Mouse (Mus musculus): Measurements from ENCODE around the gene Tmem145. TPM values are rescaled to one million over a fixed set of nuclear protein-coding genes. Genes with fewer than 3 reads are reported as not detected.

Gene Tmem145
- total and polyA plus RNA-seq, 2 experiments from 2014 or later: not detected

DNA sequence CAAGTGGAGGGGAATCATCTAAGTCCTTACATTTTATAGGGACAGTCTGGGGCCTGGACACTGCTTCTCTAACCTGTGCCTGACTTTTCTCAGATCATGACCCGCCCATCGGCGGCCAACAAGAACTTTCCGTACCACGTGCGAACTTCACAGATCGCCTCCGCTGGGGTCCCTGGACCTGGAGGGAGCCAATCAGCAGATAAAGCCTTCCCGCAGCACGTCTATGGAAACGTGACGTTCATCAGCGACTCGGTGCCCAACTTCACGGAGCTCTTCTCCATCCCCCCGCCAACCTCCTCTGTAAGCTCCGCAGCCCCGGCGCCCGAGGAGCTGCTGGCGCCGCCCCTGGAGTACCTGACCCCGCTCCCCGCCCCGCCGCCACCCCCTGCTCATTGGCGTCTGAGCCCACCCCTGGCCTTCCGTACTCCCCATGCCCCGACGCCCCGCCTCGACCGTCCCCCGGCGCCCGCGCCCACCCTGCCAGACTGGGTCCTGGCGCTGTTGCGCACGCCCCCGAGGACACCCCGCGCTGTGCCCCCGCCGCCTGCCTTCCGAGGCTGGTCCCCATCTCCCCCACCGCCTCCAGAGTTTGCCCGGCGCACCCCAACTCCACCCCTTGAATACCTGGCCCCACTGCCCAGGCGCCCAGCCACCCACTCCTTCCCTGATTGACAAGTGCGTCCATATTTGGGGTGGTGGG, 8.8 kb downstream of the Tmem145 start:
- no peak for ATAC-seq (ENCODE audit: insufficient read depth, low read depth)
- Histone ChIP-seq H3K9me3 (replicated peaks; ENCODE audit: control insufficient read depth, low read length) (no peaks in the 10 kb centered on the region), H3K27ac (ENCODE audit: low read depth) (no peak overlapping the region)

DNA sequence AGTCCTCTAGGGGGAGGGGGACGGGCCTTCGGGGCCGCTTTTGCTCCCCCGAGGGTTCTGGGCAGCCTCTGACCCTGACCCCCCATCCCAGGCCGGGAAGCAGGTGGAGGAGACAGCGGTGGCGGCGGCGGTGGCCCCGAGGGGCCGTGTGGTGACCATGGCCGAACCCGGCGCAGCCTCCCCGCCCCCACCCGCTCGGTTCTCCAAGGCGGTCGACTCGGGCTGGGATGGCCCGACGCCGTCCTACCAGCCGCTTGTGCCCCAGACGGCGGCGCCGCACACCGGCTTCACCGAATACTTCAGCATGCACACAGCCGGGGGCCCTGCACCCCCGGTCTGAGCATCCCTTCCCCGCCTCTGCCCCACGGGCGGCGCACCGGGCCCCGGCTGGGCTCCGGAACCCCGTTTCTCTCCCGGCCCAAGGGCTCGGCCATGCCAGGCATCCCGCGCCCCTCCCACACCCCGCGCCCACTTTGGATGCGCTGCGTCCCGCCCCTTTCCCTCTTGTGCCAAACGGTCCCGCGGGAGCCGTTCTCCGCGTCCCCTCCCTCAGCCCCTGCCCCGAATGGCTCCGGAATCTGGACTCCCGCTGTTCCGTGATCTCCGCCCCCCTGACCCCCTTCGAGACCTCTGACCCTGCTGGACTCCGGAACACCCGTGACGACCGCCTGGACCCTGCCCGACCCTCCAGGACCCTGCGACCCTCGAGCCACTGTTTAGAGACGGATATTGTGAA, 9.6 kb downstream of the Tmem145 start:
- peaks cover 52% of the 10 kb centered on the region for H3K27me3 ChIP-seq (ENCODE audit: control insufficient read depth, insufficient read depth, low read length)
- no peaks in the 10 kb centered on the region for H3K9me3 ChIP-seq (replicated peaks; ENCODE audit: control insufficient read depth, low read length)
- WGBS: 1% methylated on average over 66 of the region's 69 CpGs
- ATAC-seq (ENCODE audit: insufficient read depth, low read depth): no peak
- H3K27ac ChIP-seq (ENCODE audit: low read depth): no peak overlapping the region
- peak overlapping the region; percentile 59 for H3K4me3 ChIP-seq (ENCODE audit: low read depth, low read length)
- H3K9ac ChIP-seq (replicated peaks; ENCODE audit: low read depth, low read length): no peak overlapping the region
- peak overlapping the region; percentile 81 for H3K4me2 ChIP-seq (ENCODE audit: low read depth, low read length)
- no peak for TF ChIP-seq EP300 (IDR thresholded peaks at IDR 0.05; ENCODE audit: low read depth)
- TF ChIP-seq CTCF (IDR thresholded peaks at IDR 0.05; ENCODE audit: low read depth): no peak
- peaks cover 7% of the 10 kb centered on the region; the same call in 1 of the 2 replicates for H3K4me1 ChIP-seq (ENCODE audit: control insufficient read depth, insufficient read depth)
- DNase-seq (ENCODE audit: low spot score): no peak
- H3K36me3 ChIP-seq (replicated peaks; ENCODE audit: control insufficient read depth, insufficient read depth, low read length): no peaks in the 10 kb centered on the region

More for the DNA sequence above, 8.8 kb downstream of the Tmem145 start:
- no peak for DNase-seq (ENCODE audit: low spot score)
- Histone ChIP-seq H3K4me2 (ENCODE audit: low read depth, low read length) (peak overlapping the region; percentile 81), H3K9ac (replicated peaks; ENCODE audit: low read depth, low read length) (no peak overlapping the region), H3K36me3 (replicated peaks; ENCODE audit: control insufficient read depth, insufficient read depth, low read length) (no peaks in the 10 kb centered on the region), H3K4me1 (ENCODE audit: control insufficient read depth, insufficient read depth) (peaks cover 7% of the 10 kb centered on the region; the same call in 1 of the 2 replicates), H3K27me3 (ENCODE audit: control insufficient read depth, insufficient read depth, low read length) (peaks cover 52% of the 10 kb centered on the region), H3K4me3 (ENCODE audit: low read depth, low read length) (peak overlapping the region; percentile 59)
- TF ChIP-seq CTCF (IDR thresholded peaks at IDR 0.05; ENCODE audit: low read depth) (no peak), EP300 (IDR thresholded peaks at IDR 0.05; ENCODE audit: low read depth) (no peak)
- 2% methylated on average over 48 of the region's 51 CpGs for WGBS

DNA sequence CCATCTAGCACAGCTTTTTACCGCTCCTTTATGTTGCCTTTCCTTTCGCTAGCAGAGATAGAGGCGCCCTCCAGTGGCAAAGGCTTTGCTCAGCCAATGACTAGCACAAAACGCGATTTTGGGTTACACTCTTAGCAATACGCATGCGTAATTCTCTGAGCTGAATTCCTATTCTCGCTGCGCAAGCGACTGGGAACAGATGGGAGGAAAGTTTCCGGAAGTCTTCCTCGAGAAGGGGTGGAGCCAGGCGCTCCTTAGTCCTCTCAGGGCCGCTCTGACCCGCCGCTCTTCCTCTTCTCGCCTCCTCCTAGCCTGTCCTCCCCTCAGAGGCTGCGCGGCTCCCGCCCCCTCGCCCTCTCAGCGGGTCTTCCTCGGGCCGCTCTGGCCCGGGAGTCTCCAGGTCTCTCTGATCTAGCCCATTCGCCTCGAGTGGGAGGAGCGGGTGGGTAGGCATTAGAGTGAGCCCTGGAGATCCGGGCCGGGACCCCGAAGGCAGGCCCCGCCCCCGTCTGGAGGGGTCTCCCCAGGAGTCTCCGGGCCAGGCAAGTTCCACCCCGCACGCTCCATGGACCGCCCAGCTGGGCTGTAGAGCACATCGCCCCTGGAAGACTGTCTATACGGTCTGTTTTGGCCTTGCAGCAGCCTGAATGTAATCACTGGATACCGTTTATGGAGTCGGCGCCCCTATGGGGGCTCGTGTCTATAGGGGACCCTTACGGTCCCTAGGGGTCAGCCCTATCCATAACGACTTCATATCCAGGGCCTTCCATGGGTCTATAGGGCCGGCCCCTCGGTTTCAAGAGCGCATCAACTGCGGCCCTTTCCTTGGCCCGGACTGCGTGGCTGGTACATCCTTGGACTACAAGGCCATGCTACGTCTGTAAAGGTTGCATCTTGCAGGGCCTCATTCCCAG, 10.9 kb downstream of the Tmem145 start, which contains the start of gene Megf8:
Megf8 (plus strand) TSS at position 633 of the 914 bp plus-strand sequence.
- WGBS: under 1% methylated on average over 51 of the region's 52 CpGs
- peak within 1 kb of the TSS; percentile 68 for H3K9ac ChIP-seq (replicated peaks; ENCODE audit: low read depth, low read length)
- H3K36me3 ChIP-seq (replicated peaks; ENCODE audit: control insufficient read depth, insufficient read depth, low read length): no peaks in the 10 kb centered on the region
- ATAC-seq (ENCODE audit: insufficient read depth, low read depth): peak; percentile 95
- peak within 1 kb of the TSS; percentile 59 for H3K4me3 ChIP-seq (ENCODE audit: low read depth, low read length)
- H3K27ac ChIP-seq (ENCODE audit: low read depth): peak within 1 kb of the TSS; percentile 69
- peaks cover 43% of the 10 kb centered on the region for H3K27me3 ChIP-seq (ENCODE audit: control insufficient read depth, insufficient read depth, low read length)
- H3K4me2 ChIP-seq (ENCODE audit: low read depth, low read length): peak within 1 kb of the TSS; percentile 81
- no peak for TF ChIP-seq EP300 (IDR thresholded peaks at IDR 0.05; ENCODE audit: low read depth)
- TF ChIP-seq CTCF (IDR thresholded peaks at IDR 0.05; ENCODE audit: low read depth): peak; percentile 96
- H3K4me1 ChIP-seq (ENCODE audit: control insufficient read depth, insufficient read depth): peaks cover 8% of the 10 kb centered on the region
- H3K9me3 ChIP-seq (replicated peaks; ENCODE audit: control insufficient read depth, low read length): no peaks in the 10 kb centered on the region
- peak; percentile 99 for DNase-seq (ENCODE audit: low spot score)

DNA sequence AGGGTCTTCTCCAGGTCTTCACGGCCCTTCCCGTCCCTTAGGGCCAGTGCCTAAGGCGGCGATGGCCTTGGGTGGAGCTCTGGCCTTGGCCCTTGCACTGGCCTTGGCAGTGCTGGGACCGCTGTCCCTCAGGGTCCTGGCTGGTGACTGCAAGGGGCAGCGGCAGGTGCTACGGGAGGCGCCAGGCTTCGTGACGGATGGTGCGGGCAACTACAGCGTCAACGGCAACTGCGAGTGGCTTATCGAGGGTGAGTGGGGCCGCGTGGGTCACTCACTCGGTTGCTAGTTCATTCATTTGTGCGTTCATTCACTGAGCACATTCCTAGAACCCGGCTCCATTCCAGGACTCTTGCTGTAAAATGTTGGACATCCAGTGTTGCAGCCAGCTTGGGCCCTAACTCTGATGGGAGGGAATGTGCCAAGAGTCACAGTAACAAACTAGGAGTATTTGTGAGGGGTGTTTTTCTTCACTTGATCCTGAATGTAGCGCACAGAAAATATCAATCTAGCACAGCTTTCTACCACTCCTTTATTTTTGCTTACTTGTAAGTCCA, 11.6 kb downstream of the Tmem145 start:
- Histone ChIP-seq H3K4me1 (ENCODE audit: control insufficient read depth, insufficient read depth) (peaks cover 12% of the 10 kb centered on the region), H3K9ac (replicated peaks; ENCODE audit: low read depth, low read length) (peak overlapping the region; percentile 68), H3K4me3 (ENCODE audit: low read depth, low read length) (peak overlapping the region; percentile 59), H3K36me3 (replicated peaks; ENCODE audit: control insufficient read depth, insufficient read depth, low read length) (no peaks in the 10 kb centered on the region), H3K9me3 (replicated peaks; ENCODE audit: control insufficient read depth, low read length) (no peaks in the 10 kb centered on the region), H3K27ac (ENCODE audit: low read depth) (peak overlapping the region; percentile 69), H3K27me3 (ENCODE audit: control insufficient read depth, insufficient read depth, low read length) (peaks cover 36% of the 10 kb centered on the region), H3K4me2 (ENCODE audit: low read depth, low read length) (peak overlapping the region; percentile 81)
- TF ChIP-seq CTCF (IDR thresholded peaks at IDR 0.05; ENCODE audit: low read depth) (no peak), EP300 (IDR thresholded peaks at IDR 0.05; ENCODE audit: low read depth) (no peak)
- DNase-seq (ENCODE audit: low spot score) (no peak), ATAC-seq (ENCODE audit: insufficient read depth, low read depth) (no peak)
- WGBS: 21% methylated on average over 21 of the region's 21 CpGs

DNA sequence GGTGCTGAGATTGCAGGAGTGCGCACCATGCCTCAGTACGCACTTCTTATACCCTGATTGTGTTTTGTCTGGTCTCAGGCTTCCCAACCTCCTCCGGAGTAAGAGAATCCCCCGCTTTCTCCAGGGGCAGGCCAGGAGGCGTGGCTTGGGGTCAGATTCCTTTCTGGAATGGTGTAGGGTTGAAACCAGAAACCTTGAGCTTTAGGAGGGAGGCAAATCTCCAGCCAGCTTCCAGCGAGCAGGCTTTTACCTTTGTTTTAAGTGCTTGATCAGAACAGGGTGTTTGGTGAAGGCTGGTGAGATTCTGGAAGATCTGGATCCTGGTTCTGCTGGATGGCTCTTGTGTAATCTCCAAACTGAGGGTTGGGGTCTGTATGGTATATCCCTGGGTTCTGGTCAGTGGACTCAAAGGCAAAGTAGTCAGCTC, 16.2 kb downstream of the Tmem145 start:
- 20% methylated on average over 6 of the region's 6 CpGs for WGBS
- no peak overlapping the region for H3K27ac ChIP-seq (ENCODE audit: low read depth)
- H3K4me1 ChIP-seq (ENCODE audit: control insufficient read depth, insufficient read depth): peaks cover 5% of the 10 kb centered on the region; the same call in 1 of the 2 replicates
- ATAC-seq (ENCODE audit: insufficient read depth, low read depth): no peak
- TF ChIP-seq EP300 (IDR thresholded peaks at IDR 0.05; ENCODE audit: low read depth) (no peak), CTCF (IDR thresholded peaks at IDR 0.05; ENCODE audit: low read depth) (no peak)
- H3K9ac ChIP-seq (replicated peaks; ENCODE audit: low read depth, low read length): no peak overlapping the region; the same call in 1 of the 2 replicates
- no peak overlapping the region for H3K4me3 ChIP-seq (ENCODE audit: low read depth, low read length)
- H3K9me3 ChIP-seq (replicated peaks; ENCODE audit: control insufficient read depth, low read length): no peaks in the 10 kb centered on the region
- H3K27me3 ChIP-seq (ENCODE audit: control insufficient read depth, insufficient read depth, low read length): no peaks in the 10 kb centered on the region
- no peaks in the 10 kb centered on the region for H3K36me3 ChIP-seq (replicated peaks; ENCODE audit: control insufficient read depth, insufficient read depth, low read length)
- H3K4me2 ChIP-seq (ENCODE audit: low read depth, low read length): peak overlapping the region; percentile 31; the same call in 1 of the 2 replicates
- DNase-seq (ENCODE audit: low spot score): peak; percentile 26

All from heart, postnatal 0 days (tissue).